Mouse (Mus musculus) ovary, postnatal 10 days (tissue): Measurements from ENCODE around the gene Dip2b.
A peak's percentile ranks its signal among the peaks of the same experiment; 100 is the strongest.

Source experiments
- DNase-seq: peaks from one replicate; pipeline ENCODE4 v3.0.0; 2022; ENCODE audit warnings: low spot score

Dip2b gene

GRCm38 (mm10) chr15:100038470-100038971 lies at the start of gene Dip2b:
Gene Dip2b (plus strand): TSS chr15:100038664.
- DNase-seq = peak; percentile 92

GRCm38 (mm10) chr15:99993100-99993499 lies 45.4 kb upstream of the Dip2b start:
- no peak for DNase-seq

GRCm38 (mm10) chr15:99997114-99997804 lies 41.2 kb upstream of the Dip2b start:
- DNase-seq = no peak

- no peak for DNase-seq
Observed at GRCm38 (mm10) chr15:99999390-99999789, 39.1 kb upstream of the Dip2b start.

GRCm38 (mm10) chr15:100004677-100005273 lies 33.7 kb upstream of the Dip2b start:
- no peak for DNase-seq

GRCm38 (mm10) chr15:100006180-100006579 lies 32.3 kb upstream of the Dip2b start:
- no peak for DNase-seq

- no peak for DNase-seq
Observed at GRCm38 (mm10) chr15:100018280-100018899, 20.1 kb upstream of the Dip2b start.

- DNase-seq = no peak
Observed at GRCm38 (mm10) chr15:100021175-100021574, 17.3 kb upstream of the Dip2b start.

GRCm38 (mm10) chr15:100022923-100023322 lies 15.5 kb upstream of the Dip2b start:
- no peak for DNase-seq

- DNase-seq = no peak
Observed at GRCm38 (mm10) chr15:100025076-100025834, 13.2 kb upstream of the Dip2b start.

- DNase-seq = no peak
Observed at GRCm38 (mm10) chr15:100028133-100028532, 10.3 kb upstream of the Dip2b start.

GRCm38 (mm10) chr15:100029497-100029896 lies 9.0 kb upstream of the Dip2b start:
- no peak for DNase-seq

- DNase-seq = no peak
Observed at GRCm38 (mm10) chr15:100029900-100030299, 8.6 kb upstream of the Dip2b start.

GRCm38 (mm10) chr15:100032546-100032945 lies 5.9 kb upstream of the Dip2b start:
- no peak for DNase-seq

- DNase-seq = peak; percentile 36
Observed at GRCm38 (mm10) chr15:100039001-100039701, 687 bp downstream of the Dip2b start.

GRCm38 (mm10) chr15:100040541-100041266 lies 2.2 kb downstream of the Dip2b start:
- DNase-seq = no peak

GRCm38 (mm10) chr15:100041267-100042047 lies 3.0 kb downstream of the Dip2b start:
- DNase-seq = no peak

- no peak for DNase-seq
Observed at GRCm38 (mm10) chr15:100042048-100042400, 3.6 kb downstream of the Dip2b start.

GRCm38 (mm10) chr15:100045576-100045975 lies 7.1 kb downstream of the Dip2b start:
- DNase-seq = no peak

GRCm38 (mm10) chr15:100049496-100050087 lies 11.1 kb downstream of the Dip2b start:
- DNase-seq = no peak
